Mouse (Mus musculus) T-helper 2 cell (primary cell): Measurements from ENCODE around the gene Gm20843.
"Not testable (repeated sequence)": the region's sequence is repeated elsewhere in the genome, so short reads cannot be mapped to it uniquely, and the experiment has no call there.

Experiments used
- in situ Hi-C: fragments of 300-600 bp; cut with MboI, MseI; formaldehyde crosslinking; loops from one replicate; pipeline ENCODE4 v1.15.1; 2025; ENCODE audit warnings: high pct_unique_total_duplicates

Gene Gm20843

DNA sequence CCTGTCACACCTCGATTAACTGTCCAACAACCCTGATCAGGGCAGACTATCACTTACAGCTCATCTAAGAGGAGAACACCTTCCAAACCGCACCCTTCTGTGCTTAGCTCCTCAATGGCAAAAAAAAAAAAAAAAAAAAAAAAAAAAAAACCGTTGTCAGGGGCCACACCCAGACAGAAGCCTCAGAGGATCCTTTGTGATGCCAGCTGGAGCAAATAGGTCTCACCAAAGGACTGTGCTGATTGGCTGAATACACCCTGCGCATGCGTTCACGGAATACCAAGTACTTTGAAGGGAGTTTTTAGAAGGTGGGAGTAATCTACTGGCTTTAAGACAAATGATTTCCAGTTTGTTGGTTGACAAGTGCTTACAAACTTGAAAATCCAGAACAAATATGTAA is at the start of gene Gm20843:
Gm20843 (minus strand) TSS at position 101 of the 400 bp plus-strand sequence.
- in situ Hi-C loops = not testable (repeated sequence)
